Mouse (Mus musculus) embryonic fibroblast, embryonic 13.5 days (primary cell): ENCODE results near the gene Ndufa3.

Experiments
- CTCF ChIP-seq: IDR thresholded peaks from 2 replicates; pipeline ENCODE4 v1.5.1; 2011; ENCODE audit warnings: mild to moderate bottlenecking, control low read depth, low read length, moderate library complexity, borderline replicate concordance; ENCODE audit not compliant: insufficient read depth
- POLR2A ChIP-seq: IDR thresholded peaks from 2 replicates; pipeline ENCODE4 v1.6.1; 2011; ENCODE audit warnings: low read depth, mild to moderate bottlenecking, control low read depth, low read length, moderate library complexity

DNA sequence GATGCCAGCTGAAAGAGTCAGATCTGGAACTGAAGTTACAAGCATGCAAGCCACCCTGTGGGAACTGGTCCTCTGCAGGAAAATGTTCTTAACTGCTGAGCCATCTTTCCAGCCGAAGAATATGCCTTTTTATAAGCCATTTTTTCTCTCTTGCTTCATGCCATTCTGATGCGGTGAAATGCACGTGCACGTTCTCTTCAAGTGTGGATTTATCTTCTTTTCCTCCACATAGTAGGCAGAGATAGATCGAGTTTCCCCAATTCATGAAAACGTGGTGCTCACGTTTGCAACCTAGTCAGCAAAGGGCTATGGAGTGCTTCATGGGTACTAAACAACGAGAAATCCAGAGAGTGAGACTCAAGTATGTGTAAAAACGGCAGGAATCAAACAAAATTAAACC is 26.7 kb downstream of the Ndufa3 start:
- TF ChIP-seq POLR2A (no peak), CTCF (no peak)
